Mouse (Mus musculus) heart, adult 2 months (tissue): ENCODE measurements around the gene 4931408C20Rik. TPM values are rescaled to one million over a fixed set of nuclear protein-coding genes. Genes with fewer than 3 reads are reported as not detected.

Experiments
- DNase-seq, 2 experiments: peaks; one replicate each; pipeline ENCODE4 v3.0.0; 2021
- H3K27ac ChIP-seq: fragments of 200-600 bp; 2 replicates; pipeline ENCODE4 v1.8.1; 2022
- H3K27me3 ChIP-seq: fragments of 200-500 bp; 2 replicates; pipeline ENCODE4 v1.6.1; 2012; ENCODE audit warnings: mild to moderate bottlenecking, low read length, inconsistent platforms, mixed read lengths; ENCODE audit not compliant: control insufficient read depth, insufficient read depth
- H3K36me3 ChIP-seq: fragments of 200-500 bp; 2 replicates; pipeline ENCODE4 v1.6.1; 2012; ENCODE audit warnings: low read length, inconsistent platforms; ENCODE audit not compliant: control insufficient read depth, insufficient read depth
- H3K4me1 ChIP-seq: fragments of 200-500 bp; 2 replicates; pipeline ENCODE4 v1.6.1; 2011; ENCODE audit warnings: low read length; ENCODE audit not compliant: control insufficient read depth, insufficient read depth
- H3K4me3 ChIP-seq: fragments of 200-600 bp; 2 replicates; pipeline ENCODE4 v1.8.1; 2022
- H3K79me2 ChIP-seq: fragments of 200-500 bp; replicated peaks from 2 replicates; pipeline ENCODE4 v1.6.1; 2012; ENCODE audit warnings: mild to moderate bottlenecking, inconsistent platforms, low read length, moderate library complexity, mixed read lengths; ENCODE audit not compliant: control insufficient read depth, insufficient read depth
- H3K9ac ChIP-seq: fragments of 200-500 bp; 2 replicates; pipeline ENCODE4 v1.6.1; 2012; ENCODE audit warnings: low read depth, mild to moderate bottlenecking, control low read depth, inconsistent platforms, low read length, mixed read lengths
- POLR2A ChIP-seq: fragments of 200-500 bp; IDR thresholded peaks from 2 replicates; pipeline ENCODE4 v1.6.1; 2011; ENCODE audit warnings: mild to moderate bottlenecking, low read depth, low read length, control low read depth; ENCODE audit not compliant: insufficient read depth
- WGBS: fragments of 180-500 bp; shearing (Covaris S2); methylation state at CpG from one replicate; pipeline ENCODE4 v1.1.7; 2018; 5-methylcytosine and 5-hydroxymethylcytosine counted together
- intact Hi-C: fragments of 180-260 bp; cut with DNase I; formaldehyde crosslinking; loops from one replicate; pipeline ENCODE4 v1.15.1; 2025
- polyA plus RNA-seq: library from polyadenylated mRNA; depleted of rRNA; stranded (reverse); fragments of >200 nt; gene quantifications from 2 replicates; pipeline ENCODE4 v1.2.3, GENCODE M21; 2012
- total RNA-seq, 2 experiments: library from RNA; stranded (reverse); gene quantifications; 2 replicates each; pipeline ENCODE4 v1.2.3; 2021

The 4931408C20Rik gene
- total and polyA plus RNA-seq, 3 experiments = 0.02 TPM; not detected in 2

GRCm38 (mm10) chr1:26636051-26636450 lies 51.2 kb downstream of the 4931408C20Rik start:
- no peak for TF ChIP-seq POLR2A
- H3K9ac ChIP-seq = no peak overlapping the region
- H3K27me3 ChIP-seq = no peaks in the 10 kb centered on the region
- no peak overlapping the region for H3K27ac ChIP-seq
- 72% methylated on average over 5 of the region's 5 CpGs for WGBS
- no peak overlapping the region for H3K4me3 ChIP-seq
- no peaks in the 10 kb centered on the region for H3K4me1 ChIP-seq
- DNase-seq = no peak
- intact Hi-C loops = no loop called here
- no peaks in the 10 kb centered on the region for H3K36me3 ChIP-seq
- no peaks in the 10 kb centered on the region for H3K79me2 ChIP-seq
